Mouse (Mus musculus) urinary bladder, adult 18-20 months (tissue): ENCODE data around the gene Aff3.

ENCODE experiments used
- DNase-seq, 2 experiments: peaks; one replicate each; pipeline ENCODE4 v3.0.0; 2022; ENCODE audit warnings: low spot score in 2 of 2, mixed read lengths in 2 of 2

Gene Aff3

DNA sequence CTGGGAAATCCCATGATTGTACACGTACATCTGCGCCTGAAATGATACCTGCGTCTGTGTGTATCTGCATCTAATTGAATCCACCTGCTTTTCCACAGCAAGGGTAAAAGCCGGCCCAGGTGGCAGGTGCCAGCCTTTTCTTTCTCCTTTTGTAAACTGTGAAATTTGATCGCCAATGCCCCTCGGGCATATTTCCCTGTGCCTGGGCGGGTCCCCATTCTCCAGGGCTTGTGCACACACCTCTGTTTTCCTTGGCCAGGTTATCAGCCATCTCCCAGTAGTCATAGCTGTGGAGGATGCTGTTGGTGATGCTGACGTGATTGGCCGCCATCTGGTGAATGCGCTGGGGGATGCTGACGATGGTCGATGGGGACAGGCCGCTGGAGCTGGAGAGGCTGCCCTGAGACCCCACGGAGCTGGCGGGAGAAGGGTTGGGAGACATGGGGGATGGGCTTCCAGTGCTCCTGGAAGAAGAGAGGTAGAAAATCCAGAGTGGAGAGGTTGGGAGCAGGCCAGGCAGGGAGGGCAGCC is 483.7 kb downstream of the Aff3 start:
- DNase-seq: no peak

DNA sequence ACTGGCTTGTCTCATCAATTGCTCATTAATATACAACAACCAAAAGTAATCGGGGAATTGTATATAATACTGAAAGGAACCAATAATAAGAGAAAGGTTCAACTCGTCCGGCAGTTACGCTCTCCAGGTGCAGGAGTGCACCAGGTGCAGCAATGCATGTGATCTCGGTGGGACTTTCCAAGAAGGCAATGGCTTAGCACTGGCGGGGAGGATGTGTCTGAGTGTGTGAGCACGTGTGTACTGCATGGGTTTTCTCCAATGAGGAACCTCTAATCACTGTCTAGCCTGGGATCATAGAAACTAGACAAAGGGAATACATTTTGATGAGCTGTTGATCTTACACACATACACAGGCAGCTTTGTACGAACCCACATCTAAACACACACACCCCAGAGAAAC is 485.8 kb downstream of the Aff3 start:
- no peak for DNase-seq

DNA sequence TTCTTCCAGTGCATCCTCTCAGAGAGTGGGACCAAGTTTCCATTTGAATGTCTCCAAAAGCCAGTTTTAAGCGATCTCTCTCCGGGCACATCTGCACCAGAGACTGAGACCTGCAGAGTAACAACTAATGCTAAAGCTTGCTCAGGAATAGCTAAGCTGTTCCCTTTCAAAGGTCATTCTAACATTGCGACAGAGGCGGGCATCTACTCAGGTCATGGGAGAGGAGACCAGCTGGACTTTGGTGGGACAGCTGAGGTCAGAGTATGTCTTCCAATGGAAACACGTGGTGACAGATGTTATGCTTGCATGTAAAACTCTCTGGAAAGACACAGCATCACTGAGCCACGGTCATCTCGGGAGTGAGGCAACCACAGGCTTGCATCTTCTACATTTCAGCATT is 488.7 kb downstream of the Aff3 start:
- no peak for DNase-seq

DNA sequence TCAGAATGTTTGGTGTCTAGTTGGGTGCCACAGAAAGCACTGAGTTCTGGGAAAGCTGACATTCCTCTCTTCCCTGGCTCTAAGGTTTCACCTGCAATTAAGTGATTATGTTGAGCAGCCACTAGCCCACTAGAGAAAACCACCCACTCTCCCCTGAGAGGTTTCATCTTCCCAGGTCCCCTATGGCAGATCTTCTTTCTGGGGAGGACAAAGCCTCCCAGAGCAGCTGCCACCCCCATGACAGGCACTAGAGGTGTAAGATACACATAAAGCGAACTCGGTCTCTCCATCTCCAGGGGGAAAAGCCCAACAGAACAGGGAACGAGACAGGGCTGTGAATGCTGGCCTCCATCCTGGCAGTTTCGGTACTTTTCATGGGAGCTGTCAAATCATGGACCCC is 492.9 kb downstream of the Aff3 start:
- no peak for DNase-seq

DNA sequence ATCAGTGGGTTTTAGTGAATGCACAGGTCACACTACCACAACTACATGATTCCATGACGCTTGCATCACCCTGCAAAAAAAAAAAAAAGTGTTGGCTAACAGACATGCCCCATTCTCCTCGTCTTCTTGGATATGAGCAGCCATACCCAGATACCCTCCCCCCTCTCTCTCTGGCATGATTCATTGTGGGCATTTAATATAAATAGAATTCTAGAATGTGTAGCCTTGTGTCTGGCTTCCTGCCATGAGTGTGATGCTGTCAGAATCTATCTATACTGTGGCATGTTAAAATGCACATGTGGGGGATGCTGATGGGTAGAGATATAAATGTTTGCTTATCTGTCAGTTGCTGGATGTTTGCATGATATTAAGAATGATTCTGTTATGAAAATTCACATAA is 499.1 kb downstream of the Aff3 start:
- DNase-seq: no peak

DNA sequence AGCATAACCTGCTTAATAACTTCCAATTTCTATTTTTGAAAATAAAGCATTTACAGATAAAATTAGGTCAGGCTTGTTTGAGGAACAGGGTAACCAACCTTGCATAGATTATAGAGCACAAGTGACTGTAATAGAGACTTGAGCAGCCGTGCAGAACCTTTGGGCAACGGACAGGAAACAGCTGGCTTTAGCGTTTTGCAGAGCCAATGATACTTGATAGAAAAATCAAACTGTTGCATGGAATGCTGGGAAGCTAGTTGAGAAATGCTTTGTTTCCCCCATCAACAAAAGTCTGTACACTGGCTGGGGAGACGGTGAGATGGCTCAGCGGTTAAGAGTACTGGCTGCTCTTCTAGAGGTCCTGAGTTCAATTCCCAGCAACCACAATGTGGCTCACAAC is 514.7 kb downstream of the Aff3 start:
- DNase-seq: no peak

DNA sequence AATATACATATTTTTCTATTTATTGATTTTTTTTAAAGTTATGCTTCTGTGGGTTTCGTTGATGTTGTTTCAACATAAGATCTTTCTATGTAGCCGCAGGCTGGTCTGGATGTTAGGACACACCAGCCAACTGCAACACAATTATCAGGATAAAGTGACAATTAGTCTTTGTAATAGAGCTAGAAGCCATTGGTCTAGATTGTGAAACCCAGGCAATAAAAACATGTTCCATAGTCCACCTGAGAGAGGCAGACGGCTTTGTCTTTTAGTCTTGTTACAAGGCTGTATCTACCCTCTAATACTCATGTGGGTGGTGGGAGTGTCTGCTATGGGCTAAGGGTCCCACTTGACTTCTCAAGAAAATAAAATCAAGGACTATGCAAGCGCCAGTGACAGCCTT is 518.7 kb downstream of the Aff3 start:
- no peak for DNase-seq

DNA sequence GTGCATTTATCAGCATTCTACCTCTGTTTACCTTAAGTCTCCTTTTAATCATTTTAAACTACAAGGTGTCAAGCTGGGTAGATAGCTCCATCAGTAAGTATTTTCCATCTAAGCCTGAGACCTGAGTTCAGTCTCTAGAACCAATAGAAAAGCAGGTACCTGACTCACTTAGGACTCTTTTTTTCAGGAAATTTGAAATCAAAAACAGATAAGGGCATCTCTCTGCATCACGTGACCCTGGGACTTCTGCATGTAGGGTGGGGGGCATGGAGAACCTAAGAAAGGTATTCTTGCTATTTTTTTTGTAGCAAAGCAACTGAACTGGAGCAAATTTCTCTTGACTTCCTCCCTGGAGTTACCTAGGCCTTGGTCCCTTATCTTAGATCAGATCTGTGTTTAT is 523.4 kb downstream of the Aff3 start:
- DNase-seq: no peak

DNA sequence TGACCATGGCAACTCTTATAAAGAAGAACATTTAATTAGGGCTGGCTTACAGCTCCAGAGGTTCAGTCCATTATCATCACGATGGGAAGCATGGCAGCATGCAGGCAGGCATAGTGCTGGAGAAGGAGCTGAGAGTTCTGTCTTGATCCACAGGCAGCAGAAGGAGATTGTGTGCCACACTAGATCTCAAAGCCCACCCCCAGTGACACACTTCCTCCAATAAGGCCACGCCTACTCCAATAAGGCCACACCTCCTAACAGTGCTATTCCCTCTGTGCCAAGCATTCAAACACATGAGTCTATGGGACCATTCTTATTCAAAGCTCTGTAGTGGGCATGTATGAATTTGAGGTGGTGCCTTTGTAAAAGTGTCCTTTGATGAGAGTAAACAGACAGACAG is 523.8 kb downstream of the Aff3 start:
- no peak for DNase-seq

DNA sequence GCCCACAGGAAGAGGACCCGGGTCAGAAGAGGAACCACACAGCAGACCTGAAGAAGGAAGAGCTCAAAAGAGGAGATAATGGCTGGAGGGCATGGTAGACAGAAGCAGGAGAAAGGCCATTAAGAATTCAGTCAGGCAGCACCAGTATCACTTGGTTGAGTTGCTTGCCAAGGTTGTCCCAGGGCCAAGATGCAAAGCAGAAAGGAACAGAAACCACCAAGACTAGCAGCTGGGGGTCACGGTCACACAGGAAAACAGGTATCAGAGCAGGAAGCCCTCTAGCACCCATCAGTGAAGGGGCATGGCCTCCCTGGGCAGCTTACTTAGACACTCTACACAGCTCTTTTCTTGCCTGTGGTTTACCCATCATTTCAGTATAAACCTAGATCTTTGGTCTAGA is 525.4 kb downstream of the Aff3 start:
- DNase-seq: no peak

DNA sequence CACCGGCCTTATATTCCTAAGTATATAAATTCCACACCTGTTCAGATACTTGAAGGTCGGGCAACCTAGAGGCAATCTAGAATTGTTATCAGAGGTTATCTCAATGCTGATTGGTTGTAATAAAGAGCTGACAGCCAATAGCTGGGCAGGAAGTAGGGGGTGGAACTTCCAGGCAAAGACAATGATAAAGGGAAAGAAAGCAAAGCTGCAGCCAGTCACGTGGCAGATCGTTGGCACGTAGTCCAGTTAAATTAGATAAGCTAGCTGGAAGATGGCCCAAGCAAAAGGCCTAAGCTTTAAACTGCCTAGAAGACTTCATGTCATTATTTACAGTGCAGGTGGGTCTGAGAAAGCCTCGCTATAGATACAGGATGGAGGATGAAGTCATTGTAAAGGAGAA is 531.8 kb downstream of the Aff3 start:
- DNase-seq: no peak

DNA sequence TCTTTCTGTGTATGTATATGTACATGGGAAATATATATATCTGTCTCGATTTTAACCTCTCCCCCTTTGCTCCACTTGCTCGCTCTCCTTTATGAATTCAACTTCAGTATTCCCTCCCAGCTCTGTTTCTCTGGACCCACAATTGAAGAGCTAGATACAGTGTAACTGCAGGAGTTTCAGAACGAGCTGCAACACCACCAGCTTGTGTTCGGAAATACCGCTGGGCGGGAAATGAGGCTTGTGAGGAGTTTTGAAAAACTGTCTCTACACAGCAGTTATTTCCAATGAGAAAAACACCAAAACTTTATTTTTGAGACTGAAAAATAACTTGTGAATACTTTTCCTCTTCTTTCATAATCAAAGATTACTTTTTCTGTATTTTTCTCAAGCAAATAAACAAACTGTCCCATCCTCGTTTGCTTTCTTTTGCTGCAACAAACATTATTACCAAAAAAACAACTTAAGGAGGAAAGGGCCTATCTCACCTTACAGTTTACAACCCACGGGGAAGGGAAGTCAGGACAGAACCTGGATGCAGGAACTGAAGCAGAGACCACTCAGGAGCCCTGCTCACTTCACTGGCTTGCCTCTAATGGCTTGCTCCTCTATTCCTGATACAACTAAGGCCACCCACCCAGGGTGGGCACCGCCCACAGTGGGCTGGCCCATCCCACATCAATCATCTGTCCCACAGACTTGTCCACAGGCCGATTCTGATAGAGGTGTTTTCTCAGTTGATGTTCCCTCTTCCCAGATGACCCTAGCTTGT is 533.9 kb downstream of the Aff3 start:
- DNase-seq: no peak

DNA sequence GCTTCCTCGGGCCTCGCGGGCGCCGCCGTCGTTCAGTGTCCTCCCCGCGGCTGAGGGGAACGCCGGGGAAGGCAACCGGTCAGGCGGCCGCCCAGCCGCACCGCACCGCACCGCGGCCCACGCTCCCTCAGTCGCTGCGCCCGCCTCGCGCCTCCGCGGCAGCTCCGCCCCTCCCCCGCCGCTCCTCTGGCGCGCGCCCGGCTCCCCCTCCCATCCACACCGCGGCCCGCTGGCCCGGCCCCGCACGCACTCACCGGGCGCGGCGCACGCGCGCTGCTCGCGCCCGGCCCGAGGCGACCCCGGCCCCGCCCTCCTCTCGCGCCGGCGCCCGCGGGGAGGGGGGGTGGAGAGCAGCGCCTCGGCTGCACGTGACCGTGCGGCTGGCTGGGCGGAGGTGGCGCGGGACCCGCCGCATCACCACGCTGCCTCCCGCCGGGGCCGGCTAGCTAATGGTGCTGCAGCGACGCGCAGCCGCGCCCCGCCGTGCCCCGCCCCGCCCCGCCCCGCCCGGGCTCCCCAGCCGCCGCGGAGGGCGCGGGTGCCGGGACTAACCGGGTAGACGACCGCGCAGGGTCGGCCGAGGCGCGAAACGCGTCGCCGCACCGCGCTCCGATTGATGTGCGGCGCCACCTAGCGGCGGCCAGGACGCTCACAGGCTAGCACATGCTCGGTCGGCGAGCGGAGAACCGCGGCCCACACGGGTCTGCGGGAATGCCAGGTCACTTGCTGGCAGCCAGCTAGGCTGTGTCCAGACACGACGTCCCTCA is 535.1 kb downstream of the Aff3 start, which contains the start of gene Rev1:
TSS of gene Rev1 (minus strand) at position 301 of the 767 bp plus-strand sequence.
- peak; percentile 86 to 89 for DNase-seq

DNA sequence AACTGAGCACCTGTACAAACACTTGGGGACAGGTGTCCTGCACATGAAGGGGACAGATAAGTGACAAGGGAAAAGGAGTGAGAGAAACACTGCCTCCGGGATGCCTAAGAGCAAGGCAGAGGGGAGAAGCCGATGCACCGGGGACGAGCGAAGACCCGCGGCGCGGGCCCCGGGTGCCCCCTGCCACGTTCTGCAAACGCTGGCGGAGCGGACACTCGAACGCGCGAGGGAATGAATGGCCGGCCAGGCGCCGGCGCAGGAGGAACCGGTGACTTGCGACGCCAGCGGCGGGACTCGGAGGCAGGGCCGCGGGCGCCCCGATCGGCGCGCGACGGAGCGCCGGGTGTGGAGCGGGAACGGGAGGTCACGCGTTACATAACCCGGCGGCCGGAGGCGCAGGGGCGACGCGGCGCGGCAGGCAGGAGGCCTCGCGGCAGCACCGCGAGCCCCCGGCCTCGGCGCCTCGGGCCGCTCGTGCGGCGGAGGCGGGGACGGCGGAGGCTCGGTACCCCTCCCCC is 535.8 kb downstream of the Aff3 start:
- DNase-seq: peak; percentile 18 to 45
